Mouse (Mus musculus): Measurements from ENCODE around the gene Tsku.
A peak's percentile ranks its signal among the peaks of the same experiment; 100 is the strongest.

Gene Tsku

GRCm38 (mm10) chr7:98359951-98360620, 1.0 kb downstream of the Tsku start:
- DNase-seq (ENCODE audit: extremely low spot score, low spot score): peak; percentile 87

DNA sequence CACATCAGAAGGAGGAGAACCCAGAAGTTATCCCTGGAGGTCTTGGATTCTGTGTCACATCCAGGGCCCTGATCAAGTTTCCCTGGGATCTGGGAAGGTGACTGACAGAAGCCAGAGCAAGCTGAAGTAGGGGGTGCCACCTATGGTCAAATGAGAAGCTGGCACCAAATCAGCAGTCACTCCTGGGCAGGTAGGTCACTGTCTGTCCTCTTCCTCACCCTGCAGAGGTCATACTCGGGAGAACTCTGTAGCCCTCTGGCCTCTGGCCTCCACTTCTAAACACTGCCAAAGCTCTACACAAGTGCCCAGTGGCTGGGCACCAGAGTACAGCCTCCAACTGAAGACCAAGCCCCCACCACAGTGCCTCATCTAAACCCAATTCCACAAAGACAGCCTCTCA, 3.1 kb downstream of the Tsku start:
- DNase-seq (ENCODE audit: extremely low spot score, low spot score): no peak

- no peak for DNase-seq (ENCODE audit: extremely low spot score, low spot score)
Measured at GRCm38 (mm10) chr7:98357324-98357723, 3.8 kb downstream of the Tsku start.

GRCm38 (mm10) chr7:98354921-98355310, 6.2 kb downstream of the Tsku start:
- DNase-seq (ENCODE audit: extremely low spot score, low spot score): no peak

DNA sequence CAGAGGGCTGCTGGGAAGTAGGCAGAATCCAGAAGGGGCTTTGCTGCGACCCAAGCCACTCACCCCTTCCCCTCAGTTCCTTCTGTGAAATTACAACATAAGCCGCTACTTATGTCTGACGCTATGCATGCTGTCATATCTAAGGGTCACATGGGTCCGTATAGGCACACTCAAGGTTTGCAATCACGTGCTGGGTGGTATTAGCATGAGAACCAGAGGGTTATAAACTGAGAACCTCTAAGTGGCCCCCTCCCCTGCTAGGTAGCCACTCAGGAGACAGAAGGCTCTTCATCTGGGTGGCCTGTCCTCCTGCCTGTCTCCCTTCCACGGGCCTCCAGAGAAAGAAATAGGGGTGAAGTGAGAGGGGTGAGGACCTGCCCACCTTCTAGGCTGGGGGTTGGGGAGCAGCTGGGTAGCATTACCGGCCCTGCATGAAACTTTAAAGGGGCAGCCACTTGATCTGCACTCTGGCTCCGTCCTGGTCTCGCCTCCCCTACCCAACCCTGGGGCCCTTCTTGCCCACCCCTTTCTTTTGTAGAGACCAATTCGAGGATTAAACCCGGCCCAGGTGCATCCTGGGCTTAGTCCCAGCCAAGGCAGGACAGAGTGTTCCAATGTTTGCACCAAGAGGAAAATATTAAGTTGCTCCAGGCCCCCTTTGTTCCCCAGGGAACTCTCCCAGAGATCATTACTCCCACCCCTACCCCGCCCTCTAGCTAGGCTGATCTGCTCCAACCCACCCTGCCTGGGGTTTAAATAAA, 6.8 kb downstream of the Tsku start:
- DNase-seq (ENCODE audit: extremely low spot score, low spot score): no peak

DNA sequence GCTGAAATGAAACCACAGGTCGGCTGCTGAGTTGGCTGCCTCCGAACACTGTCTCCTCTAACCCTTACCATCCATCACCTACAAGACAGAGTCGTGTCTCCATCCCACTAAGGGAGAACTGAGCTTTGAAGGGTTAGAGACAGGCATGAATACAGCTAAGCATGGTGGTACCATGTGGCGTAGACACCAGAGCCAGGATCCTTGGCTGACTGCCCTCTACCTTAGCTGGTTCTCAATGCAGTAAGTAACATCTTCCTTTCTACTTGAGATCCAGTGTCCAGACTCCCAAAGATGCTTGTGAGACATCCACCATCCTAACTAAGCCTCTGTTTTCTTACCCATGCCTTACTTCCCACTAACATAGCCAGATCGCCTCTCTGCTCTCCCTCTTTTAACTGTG, 7.5 kb downstream of the Tsku start:
- no peak for DNase-seq (ENCODE audit: extremely low spot score, low spot score)

- no peak for DNase-seq (ENCODE audit: extremely low spot score, low spot score)
Measured at GRCm38 (mm10) chr7:98351523-98351922, 9.6 kb downstream of the Tsku start.

DNA sequence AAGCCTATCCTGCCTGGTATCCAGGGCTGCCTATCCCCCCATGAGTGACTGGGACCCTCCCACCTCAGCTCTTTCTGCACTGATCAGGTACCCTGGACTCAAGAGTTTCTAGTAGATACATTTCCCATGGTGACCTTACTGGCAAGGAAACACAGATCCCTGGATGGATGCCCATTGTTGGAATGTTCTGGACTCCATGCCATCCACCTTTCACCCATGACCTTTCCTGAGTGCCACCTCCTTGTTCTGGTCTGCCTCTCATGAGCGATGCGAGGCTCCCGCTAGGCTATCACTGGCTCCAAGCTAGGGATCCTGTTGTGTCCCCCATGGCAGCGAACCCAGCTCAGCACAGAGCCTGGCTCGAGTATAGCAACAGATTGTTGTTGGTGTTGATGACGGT, 11.3 kb downstream of the Tsku start:
- no peak for DNase-seq (ENCODE audit: extremely low spot score, low spot score)

GRCm38 (mm10) chr7:98349096-98349495, 12.0 kb downstream of the Tsku start:
- peak; percentile 81 for DNase-seq (ENCODE audit: extremely low spot score, low spot score)

DNA sequence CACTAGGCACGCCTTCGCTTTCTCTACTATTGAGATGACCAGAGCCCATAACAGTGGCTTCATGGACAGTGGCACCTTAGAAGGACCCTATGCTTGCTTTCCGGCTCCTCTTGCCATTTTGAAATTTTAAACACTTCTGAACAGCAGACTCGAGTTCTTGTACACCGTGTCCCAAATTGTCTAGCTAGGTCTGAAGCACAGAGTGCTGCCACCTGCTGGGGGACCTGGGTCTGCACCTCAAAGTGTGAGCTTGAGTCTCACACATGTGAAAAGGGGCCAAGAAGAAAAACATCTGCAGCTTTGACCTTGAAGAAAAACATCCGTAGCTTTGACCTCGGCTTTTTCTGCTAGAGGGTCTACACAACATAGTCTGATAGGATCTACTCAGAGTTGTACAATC, 13.1 kb downstream of the Tsku start:
- peak; percentile 64 for DNase-seq (ENCODE audit: extremely low spot score, low spot score)

- DNase-seq (ENCODE audit: extremely low spot score, low spot score): no peak
Measured at GRCm38 (mm10) chr7:98347471-98347870, 13.7 kb downstream of the Tsku start.

GRCm38 (mm10) chr7:98345036-98345435, 16.1 kb downstream of the Tsku start:
- DNase-seq (ENCODE audit: extremely low spot score, low spot score): no peak

- DNase-seq (ENCODE audit: extremely low spot score, low spot score): peak; percentile 43
Measured at GRCm38 (mm10) chr7:98344361-98344760, 16.8 kb downstream of the Tsku start.

DNA sequence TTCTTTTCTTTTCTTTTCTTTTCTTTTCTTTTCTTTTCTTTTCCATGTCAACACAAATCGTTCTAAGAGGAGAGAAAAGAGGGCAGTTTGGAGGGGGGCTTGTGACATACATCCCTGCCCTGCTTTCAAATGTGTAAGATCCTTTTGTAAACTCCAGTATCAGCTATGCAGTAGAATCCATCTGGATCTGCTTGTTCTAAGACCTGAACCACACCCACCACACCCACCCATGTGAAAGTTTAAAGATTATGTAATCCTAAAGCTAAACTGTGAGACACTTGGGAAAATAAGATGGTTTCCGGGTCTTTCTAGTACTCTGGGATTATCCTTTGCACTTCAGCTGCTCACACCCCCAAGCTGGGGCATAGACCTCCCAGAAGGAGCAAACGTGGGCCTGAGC, 18.9 kb downstream of the Tsku start:
- no peak for DNase-seq (ENCODE audit: extremely low spot score, low spot score)

DNA sequence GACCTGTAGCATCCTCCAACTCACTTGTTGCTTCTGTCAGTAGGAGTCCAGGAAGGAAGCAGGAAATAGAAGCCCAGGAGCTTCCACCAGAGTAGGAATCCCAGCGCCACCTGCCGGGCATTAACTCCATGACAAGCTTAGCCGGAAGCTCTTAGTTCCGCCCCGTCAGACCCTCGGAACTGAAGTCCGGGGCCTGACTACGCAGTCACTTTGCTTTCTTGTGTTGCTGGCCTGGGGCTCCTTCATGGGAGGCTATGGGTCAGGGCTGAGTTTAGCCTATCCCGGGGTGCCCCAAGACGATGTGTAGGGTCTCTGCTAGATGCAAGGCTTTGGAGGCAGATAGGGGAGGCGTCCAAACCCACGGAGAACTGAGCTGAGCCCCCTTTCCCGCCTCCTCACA, 19.7 kb downstream of the Tsku start:
- DNase-seq (ENCODE audit: extremely low spot score, low spot score): peak; percentile 91

- no peak for DNase-seq (ENCODE audit: extremely low spot score, low spot score)
Measured at GRCm38 (mm10) chr7:98340343-98340742, 20.8 kb downstream of the Tsku start.

GRCm38 (mm10) chr7:98333987-98334386, 27.1 kb downstream of the Tsku start:
- DNase-seq (ENCODE audit: extremely low spot score, low spot score): no peak

GRCm38 (mm10) chr7:98333507-98333906, 27.6 kb downstream of the Tsku start:
- DNase-seq (ENCODE audit: extremely low spot score, low spot score): no peak

GRCm38 (mm10) chr7:98332678-98333397, 28.3 kb downstream of the Tsku start:
- DNase-seq (ENCODE audit: extremely low spot score, low spot score): no peak

DNA sequence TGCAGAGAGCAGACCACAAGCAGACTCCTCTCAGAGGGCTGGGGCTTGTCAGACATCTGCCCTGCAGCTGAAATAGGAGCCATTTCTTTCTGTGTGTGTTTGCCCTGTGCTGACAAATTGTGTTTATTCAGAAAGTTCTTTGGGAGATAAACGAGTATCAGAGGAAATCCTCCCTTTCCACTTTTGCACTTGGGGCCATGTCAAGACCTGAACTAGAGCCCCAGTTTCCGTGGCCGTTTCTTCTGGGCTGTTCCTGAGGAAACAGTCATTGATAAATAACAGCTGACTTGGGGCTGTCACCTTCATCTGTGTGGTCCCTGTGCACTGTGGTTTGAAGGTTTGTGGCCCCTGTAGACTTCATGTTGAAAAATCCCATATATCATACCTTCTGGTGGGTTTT, 29.2 kb downstream of the Tsku start:
- no peak for DNase-seq (ENCODE audit: extremely low spot score, low spot score)

GRCm38 (mm10) chr7:98330375-98331002, 30.6 kb downstream of the Tsku start:
- DNase-seq (ENCODE audit: extremely low spot score, low spot score): no peak
